Mouse (Mus musculus) kidney, embryonic 15.5 days (tissue): ENCODE measurements around the gene Glce. TPM values are rescaled to one million over a fixed set of nuclear protein-coding genes. Genes with fewer than 3 reads are reported as not detected.

Experiments used
- ATAC-seq: fragments of 200-750 bp; cut with Nextera tagmentation; replicated peaks from 2 replicates; pipeline ENCODE4 v1.8.0; 2017; ENCODE audit warnings: moderate TSS enrichment; ENCODE audit not compliant: low FRiP score
- H3K27ac ChIP-seq: fragments of 300-500 bp; sonication (generic); 2 replicates; pipeline ENCODE4 v1.5.1; 2015; ENCODE audit warnings: mild to moderate bottlenecking, inconsistent platforms
- H3K27me3 ChIP-seq: fragments of 300-500 bp; sonication (generic); 2 replicates; pipeline ENCODE4 v1.6.1; 2015; ENCODE audit warnings: inconsistent platforms
- H3K36me3 ChIP-seq: fragments of 300-500 bp; sonication (generic); 2 replicates; pipeline ENCODE4 v1.6.1; 2015; ENCODE audit warnings: inconsistent platforms
- H3K4me1 ChIP-seq: fragments of 300-500 bp; sonication (generic); 2 replicates; pipeline ENCODE4 v1.6.1; 2015; ENCODE audit warnings: inconsistent platforms
- H3K4me2 ChIP-seq: fragments of 300-500 bp; sonication (generic); 2 replicates; pipeline ENCODE4 v1.6.1; 2015; ENCODE audit warnings: moderate library complexity, mild to moderate bottlenecking, inconsistent platforms
- H3K4me3 ChIP-seq: fragments of 300-500 bp; sonication (generic); replicated peaks from 2 replicates; pipeline ENCODE4 v1.5.1; 2015; ENCODE audit warnings: mild to moderate bottlenecking, inconsistent platforms
- H3K9ac ChIP-seq: fragments of 300-500 bp; sonication (generic); 2 replicates; pipeline ENCODE4 v1.6.1; 2015; ENCODE audit warnings: mild to moderate bottlenecking, inconsistent platforms
- H3K9me3 ChIP-seq: fragments of 300-500 bp; sonication (generic); replicated peaks from 2 replicates; pipeline ENCODE4 v1.6.1; 2016; ENCODE audit warnings: inconsistent platforms
- WGBS: fragments of 180-500 bp; shearing (Covaris S2); methylation state at CpG from one replicate; pipeline ENCODE4 v1.1.7; 2015; ENCODE audit warnings: mixed read lengths; 5-methylcytosine and 5-hydroxymethylcytosine counted together
- polyA plus RNA-seq: library from polyadenylated mRNA; unstranded; fragments of >200 nt; fragmentation: Nextera tagmentation; extraction: Ambion mirVana; gene quantifications from 2 replicates; pipeline ENCODE4 v1.2.1, GENCODE M21; 2015

Glce gene
- polyA plus RNA-seq, 1 experiment from 2014 or later = 20.2 TPM

DNA sequence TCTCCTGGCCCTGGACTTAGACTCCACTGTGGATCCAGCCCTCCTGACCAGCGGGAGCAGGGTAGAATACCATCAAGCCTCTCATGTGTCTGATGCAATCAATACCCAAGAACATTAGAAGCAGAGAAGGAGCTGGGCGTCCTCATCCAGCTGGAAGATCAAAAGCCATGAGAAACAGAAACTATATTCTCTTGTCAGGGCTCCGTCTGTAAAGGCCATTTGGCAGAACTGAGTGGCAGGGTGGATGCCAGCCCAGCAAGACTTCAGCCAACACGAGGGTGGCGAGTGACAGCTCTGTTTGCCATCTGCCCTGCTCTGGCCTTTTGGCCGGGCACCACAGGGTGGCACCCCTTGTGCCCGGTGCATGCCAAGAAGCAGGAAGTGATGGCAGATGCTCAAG lies 30.8 kb upstream of the Glce start:
- WGBS = 64% methylated on average over 7 of the region's 7 CpGs
- no peak for ATAC-seq
- H3K9me3 ChIP-seq = no peaks in the 10 kb centered on the region
- no peaks in the 10 kb centered on the region for H3K36me3 ChIP-seq
- no peak overlapping the region for H3K27ac ChIP-seq
- H3K4me3 ChIP-seq = no peak overlapping the region
- no peaks in the 10 kb centered on the region for H3K27me3 ChIP-seq
- no peaks in the 10 kb centered on the region for H3K4me1 ChIP-seq
- H3K9ac ChIP-seq = no peak overlapping the region
- no peak overlapping the region for H3K4me2 ChIP-seq

DNA sequence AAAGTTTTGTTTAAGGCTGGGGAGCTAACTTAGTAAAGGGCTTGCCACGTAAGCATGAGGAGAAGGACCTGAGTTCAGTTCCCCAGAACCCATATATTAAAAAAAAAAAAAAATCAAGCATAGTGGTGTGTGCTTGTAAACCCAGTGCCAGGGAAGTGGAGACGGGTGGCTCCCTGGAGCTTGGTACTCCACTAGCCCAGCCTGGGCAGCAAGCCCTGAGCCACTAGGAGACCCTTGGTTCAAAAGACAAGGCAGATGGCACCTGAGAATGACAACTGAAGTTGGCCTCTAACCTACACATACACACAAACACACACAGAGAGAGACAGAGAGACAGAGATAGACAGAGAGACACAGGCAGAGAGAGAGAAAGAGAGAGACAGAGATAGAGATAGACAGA lies 30.1 kb upstream of the Glce start:
- Histone ChIP-seq H3K4me3 (no peak overlapping the region), H3K27me3 (no peaks in the 10 kb centered on the region), H3K4me1 (no peaks in the 10 kb centered on the region), H3K9ac (no peak overlapping the region), H3K4me2 (no peak overlapping the region), H3K27ac (no peak overlapping the region), H3K9me3 (no peaks in the 10 kb centered on the region), H3K36me3 (no peaks in the 10 kb centered on the region)
- 82% methylated on average over 2 of the region's 2 CpGs for WGBS
- no peak for ATAC-seq

DNA sequence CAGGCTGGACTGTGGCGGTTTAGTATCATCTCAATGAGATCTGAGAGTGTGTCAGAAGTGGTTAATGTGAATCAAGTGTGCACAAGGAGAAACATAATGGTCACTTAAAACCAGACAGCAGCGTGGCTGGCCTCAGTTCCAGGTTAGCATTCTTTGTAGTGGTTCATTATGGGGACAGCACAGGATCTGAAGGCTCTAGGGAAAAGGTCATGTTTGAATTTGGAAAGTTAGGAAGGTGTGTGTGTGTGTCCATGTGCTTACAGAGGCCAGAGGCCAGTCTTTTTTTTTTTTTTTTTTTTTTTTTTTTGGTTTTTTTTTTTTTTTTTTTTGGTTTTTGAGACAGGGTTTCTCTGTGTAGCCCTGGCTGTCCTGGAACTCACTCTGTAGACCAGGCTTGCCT lies 22.7 kb upstream of the Glce start:
- WGBS = 86% methylated on average over 2 of the region's 2 CpGs
- H3K4me1 ChIP-seq = 0 out of 2 replicates have a peak, but pooled peaks cover 5% of the 10 kb centered on the region
- no peak for ATAC-seq

DNA sequence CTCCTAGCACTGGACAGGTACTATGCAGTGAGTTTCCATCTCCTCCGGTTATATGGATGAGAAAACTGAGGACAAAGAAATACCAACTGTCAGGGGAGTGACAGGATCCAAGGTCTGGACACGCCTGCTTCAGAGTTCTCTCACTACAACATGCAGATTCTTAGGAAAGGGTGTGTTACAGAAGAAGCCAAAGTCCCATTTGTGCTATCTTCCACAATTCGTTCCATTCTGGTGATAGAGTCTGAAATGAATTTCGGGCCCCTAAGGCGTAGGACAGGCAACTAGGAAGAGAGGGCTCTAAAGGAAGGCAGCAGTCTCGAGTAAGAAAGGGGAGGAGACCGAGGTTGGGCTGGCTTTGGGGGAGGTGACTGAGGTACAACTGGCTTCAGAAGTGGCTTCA lies 21.0 kb upstream of the Glce start:
- Histone ChIP-seq H3K4me3 (no peak overlapping the region), H3K27ac (no peak overlapping the region), H3K4me2 (no peak overlapping the region), H3K9ac (no peak overlapping the region), H3K27me3 (peaks cover 2% of the 10 kb centered on the region), H3K36me3 (no peaks in the 10 kb centered on the region), H3K9me3 (no peaks in the 10 kb centered on the region), H3K4me1 (peaks cover 15% of the 10 kb centered on the region)
- ATAC-seq = no peak
- WGBS = 50% methylated on average over 7 of the region's 7 CpGs

More for the DNA sequence above, 22.7 kb upstream of the Glce start:
- Histone ChIP-seq H3K36me3 (no peaks in the 10 kb centered on the region), H3K4me3 (no peak overlapping the region), H3K27ac (no peak overlapping the region), H3K9me3 (no peaks in the 10 kb centered on the region), H3K4me2 (no peak overlapping the region), H3K27me3 (peaks cover 2% of the 10 kb centered on the region; the same call in 1 of the 2 replicates), H3K9ac (no peak overlapping the region)

DNA sequence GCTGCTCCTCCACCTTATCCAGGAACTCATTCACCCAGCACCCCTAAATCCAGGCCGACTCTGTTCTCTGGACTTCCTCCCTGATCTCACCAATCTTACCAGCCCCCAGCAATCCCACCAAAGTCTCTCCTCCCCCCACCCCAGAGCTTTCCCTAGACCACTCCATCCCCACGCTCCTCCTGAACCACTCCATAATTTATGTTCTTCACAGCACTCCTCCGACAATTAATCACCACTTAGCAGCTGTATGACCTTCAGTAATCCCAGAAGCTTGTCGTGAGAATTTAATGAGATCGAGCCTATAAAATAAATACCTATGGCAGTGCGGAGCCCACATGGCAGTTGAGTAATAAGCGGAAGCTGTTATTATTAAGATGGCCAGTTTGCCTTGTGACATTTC lies 16.6 kb upstream of the Glce start:
- no peak overlapping the region for H3K4me3 ChIP-seq
- ATAC-seq = no peak
- H3K36me3 ChIP-seq = no peaks in the 10 kb centered on the region
- H3K4me1 ChIP-seq = peaks cover 20% of the 10 kb centered on the region
- H3K9me3 ChIP-seq = no peaks in the 10 kb centered on the region
- no peak overlapping the region for H3K27ac ChIP-seq
- no peak overlapping the region for H3K9ac ChIP-seq
- 29% methylated on average over 7 of the region's 7 CpGs for WGBS
- H3K4me2 ChIP-seq = no peak overlapping the region
- H3K27me3 ChIP-seq = no peaks in the 10 kb centered on the region; the same call in none of the 2 replicates

DNA sequence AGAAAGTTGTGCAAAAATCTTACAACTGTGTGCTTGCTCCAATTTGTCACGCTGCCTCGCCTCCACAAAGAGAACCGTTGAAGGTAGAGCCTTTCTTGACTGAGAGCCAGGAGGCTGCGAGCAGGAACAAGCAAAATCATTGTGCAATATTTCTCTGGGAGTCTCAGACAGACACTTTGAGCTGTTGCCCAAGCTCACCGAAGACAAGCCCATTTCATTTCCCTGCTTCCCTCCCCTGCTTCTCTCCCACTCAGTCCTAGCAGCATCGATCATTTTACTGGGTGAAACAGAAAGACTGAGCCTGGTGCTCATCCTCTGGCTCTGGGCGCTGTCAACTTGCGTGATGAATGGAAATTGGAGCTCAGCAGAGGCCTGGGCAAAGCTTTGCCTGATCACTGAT lies 14.8 kb upstream of the Glce start:
- WGBS = 30% methylated on average over 8 of the region's 8 CpGs
- ATAC-seq = no peak
- H3K9me3 ChIP-seq = no peaks in the 10 kb centered on the region
- no peaks in the 10 kb centered on the region; the same call in none of the 2 replicates for H3K27me3 ChIP-seq
- H3K4me3 ChIP-seq = no peak overlapping the region
- H3K9ac ChIP-seq = no peak overlapping the region
- H3K27ac ChIP-seq = no peak overlapping the region
- no peak overlapping the region for H3K4me2 ChIP-seq
- no peaks in the 10 kb centered on the region for H3K36me3 ChIP-seq
- H3K4me1 ChIP-seq = peaks cover 15% of the 10 kb centered on the region

DNA sequence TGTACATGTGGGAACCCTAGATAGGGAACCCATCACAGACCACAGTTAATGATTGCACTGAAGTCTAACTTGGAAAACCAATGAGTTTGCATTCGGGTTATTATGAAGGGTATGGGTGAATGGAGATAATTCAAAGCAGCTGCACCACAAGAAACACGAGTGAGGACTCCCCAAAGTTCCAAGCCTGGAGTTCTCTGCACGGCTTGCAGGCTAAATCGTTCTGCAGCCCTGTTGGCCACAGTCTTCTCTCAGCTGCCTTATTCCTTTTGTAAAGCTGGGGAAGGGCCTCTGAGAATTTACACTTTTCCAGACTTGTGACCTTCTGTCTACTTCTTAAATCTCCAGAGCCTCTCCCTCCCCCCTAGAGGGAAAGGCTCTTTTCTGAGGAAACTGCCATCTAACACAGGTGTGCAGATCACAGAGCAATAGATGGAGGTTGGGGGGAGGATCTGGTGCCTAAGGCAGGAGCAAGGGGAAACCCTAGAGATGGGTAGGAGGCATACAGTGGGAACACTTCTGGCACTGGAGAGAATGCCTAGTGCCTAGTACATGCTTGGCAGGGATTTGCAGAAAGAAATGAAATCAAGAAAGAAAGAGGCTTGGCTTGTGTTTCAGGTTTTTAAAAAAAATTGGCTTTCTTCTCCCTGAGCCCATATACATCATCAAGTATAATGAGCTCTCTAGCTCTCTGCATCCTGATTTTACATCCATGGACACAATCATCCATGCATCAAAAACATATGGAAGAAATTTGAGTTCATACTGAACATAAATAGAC lies 9.7 kb upstream of the Glce start:
- Histone ChIP-seq H3K4me1 (peaks cover 3% of the 10 kb centered on the region; the same call in 1 of the 2 replicates), H3K4me3 (no peak overlapping the region), H3K27ac (no peak overlapping the region), H3K9ac (no peak overlapping the region), H3K27me3 (no peaks in the 10 kb centered on the region), H3K36me3 (no peaks in the 10 kb centered on the region), H3K4me2 (no peak overlapping the region), H3K9me3 (no peaks in the 10 kb centered on the region)
- no peak for ATAC-seq
- WGBS = 74% methylated on average over 4 of the region's 4 CpGs

DNA sequence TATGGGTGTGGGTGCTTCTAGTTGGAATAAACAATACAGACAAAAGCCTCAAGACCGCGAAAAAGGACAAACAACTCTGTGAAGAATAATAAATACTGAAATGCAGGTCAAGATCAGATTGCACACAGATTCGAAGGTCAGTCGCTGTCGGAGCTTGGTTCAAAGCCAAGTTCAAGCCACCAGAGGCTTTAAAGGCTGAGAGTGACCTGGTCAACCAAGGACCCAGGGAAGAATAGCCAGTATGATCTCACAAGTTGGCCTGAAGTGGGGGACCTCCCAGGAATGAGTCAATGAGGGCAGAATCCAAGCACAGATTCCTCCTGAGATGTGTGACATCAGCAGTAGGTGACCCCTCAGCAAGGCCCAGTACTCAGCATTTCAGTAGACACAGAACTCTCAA lies 8.3 kb upstream of the Glce start:
- Histone ChIP-seq H3K4me3 (no peak overlapping the region), H3K4me1 (0 out of 2 replicates have a peak, but pooled peaks cover 3% of the 10 kb centered on the region), H3K9ac (no peak overlapping the region), H3K36me3 (no peaks in the 10 kb centered on the region), H3K27me3 (no peaks in the 10 kb centered on the region), H3K27ac (no peak overlapping the region), H3K9me3 (no peaks in the 10 kb centered on the region), H3K4me2 (no peak overlapping the region)
- ATAC-seq = no peak
- WGBS = 84% methylated on average over 5 of the region's 5 CpGs

DNA sequence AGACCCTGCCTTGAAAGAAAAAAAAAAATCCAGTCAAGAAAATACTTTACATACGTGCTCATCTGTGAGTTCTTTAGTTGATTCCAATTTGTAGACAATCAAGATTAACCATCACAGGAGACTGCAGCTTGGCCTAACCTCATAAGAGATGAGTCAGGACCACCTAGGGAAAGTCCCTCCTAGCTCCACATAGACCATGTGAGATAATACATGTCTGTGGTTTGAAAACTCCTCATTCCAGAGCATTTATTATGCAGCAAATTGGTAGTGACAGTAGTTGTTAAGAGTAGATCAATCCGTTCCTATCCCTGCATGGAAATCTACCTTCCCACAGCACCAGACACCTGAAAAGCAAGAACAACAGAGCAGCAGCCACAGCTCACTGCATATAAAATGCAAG lies 5.6 kb upstream of the Glce start:
- Histone ChIP-seq H3K9ac (no peak overlapping the region), H3K4me2 (no peak overlapping the region), H3K36me3 (no peaks in the 10 kb centered on the region), H3K9me3 (no peaks in the 10 kb centered on the region), H3K4me3 (no peak overlapping the region), H3K27ac (no peak overlapping the region), H3K4me1 (peaks cover 7% of the 10 kb centered on the region; the same call in 1 of the 2 replicates), H3K27me3 (peaks cover 5% of the 10 kb centered on the region; the same call in 1 of the 2 replicates)
- 85% methylated on average over 2 of the region's 2 CpGs for WGBS
- ATAC-seq = no peak

DNA sequence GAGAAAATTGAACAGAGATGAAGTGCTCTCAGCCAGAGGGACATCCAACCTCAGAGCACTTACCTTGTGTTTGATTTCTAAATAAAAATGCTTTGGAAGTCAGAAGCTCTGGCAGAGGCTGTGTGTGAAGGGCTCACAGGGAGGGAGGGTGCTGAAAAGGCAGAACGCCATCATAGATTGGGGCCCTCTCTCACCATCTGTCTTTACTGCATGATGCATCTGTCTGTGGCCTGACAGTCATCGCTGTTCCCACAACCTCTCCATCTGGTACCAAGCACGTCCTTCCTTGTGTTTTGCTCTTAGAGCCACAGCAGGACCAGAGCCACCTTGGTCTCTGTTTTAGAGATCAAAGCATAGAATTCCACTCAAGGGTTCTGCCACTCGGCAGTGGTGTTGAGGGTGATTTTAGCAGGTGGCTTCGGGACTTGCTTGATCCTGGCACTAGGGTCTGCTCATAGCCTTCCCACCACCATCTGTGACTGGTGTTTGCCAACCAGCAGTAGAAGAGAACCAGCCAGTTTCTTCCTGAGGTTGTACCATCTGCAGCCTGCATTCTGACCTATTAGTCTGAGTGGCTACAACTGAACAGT lies 3.6 kb upstream of the Glce start:
- no peaks in the 10 kb centered on the region for H3K9me3 ChIP-seq
- no peak overlapping the region for H3K4me2 ChIP-seq
- 83% methylated on average over 5 of the region's 5 CpGs for WGBS
- H3K4me1 ChIP-seq = peaks cover 7% of the 10 kb centered on the region; the same call in 1 of the 2 replicates
- ATAC-seq = no peak
- no peak overlapping the region for H3K27ac ChIP-seq
- peaks cover 5% of the 10 kb centered on the region; the same call in 1 of the 2 replicates for H3K27me3 ChIP-seq
- no peak overlapping the region for H3K9ac ChIP-seq
- H3K36me3 ChIP-seq = no peaks in the 10 kb centered on the region
- no peak overlapping the region for H3K4me3 ChIP-seq

DNA sequence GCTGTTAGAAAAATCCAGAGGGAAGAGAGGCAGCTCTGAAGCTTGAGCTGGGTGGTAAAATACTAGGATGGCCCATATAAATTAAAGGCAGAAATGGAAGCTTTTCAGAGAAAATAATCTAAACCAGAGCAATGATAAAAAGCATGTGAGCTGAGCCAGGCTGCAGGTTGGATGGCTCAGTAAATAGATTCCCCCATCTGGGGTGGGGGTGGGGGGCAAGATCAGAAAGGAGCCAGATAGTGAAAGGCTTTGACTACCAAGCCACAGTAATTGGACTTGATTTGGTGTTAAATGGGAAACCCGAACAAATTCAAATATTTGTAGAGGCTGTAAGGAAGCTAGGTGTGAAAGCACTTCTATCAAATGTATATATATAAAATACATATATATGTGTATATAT lies 1.8 kb upstream of the Glce start:
- no peaks in the 10 kb centered on the region for H3K9me3 ChIP-seq
- peaks cover 4% of the 10 kb centered on the region; the same call in 1 of the 2 replicates for H3K4me1 ChIP-seq
- WGBS = 89% methylated on average over 1 of the region's 1 CpGs
- ATAC-seq = no peak
- no peak overlapping the region for H3K9ac ChIP-seq
- H3K4me2 ChIP-seq = no peak overlapping the region
- H3K4me3 ChIP-seq = no peak overlapping the region
- H3K27me3 ChIP-seq = peaks cover 5% of the 10 kb centered on the region; the same call in 1 of the 2 replicates
- no peaks in the 10 kb centered on the region for H3K36me3 ChIP-seq
- no peak overlapping the region for H3K27ac ChIP-seq

DNA sequence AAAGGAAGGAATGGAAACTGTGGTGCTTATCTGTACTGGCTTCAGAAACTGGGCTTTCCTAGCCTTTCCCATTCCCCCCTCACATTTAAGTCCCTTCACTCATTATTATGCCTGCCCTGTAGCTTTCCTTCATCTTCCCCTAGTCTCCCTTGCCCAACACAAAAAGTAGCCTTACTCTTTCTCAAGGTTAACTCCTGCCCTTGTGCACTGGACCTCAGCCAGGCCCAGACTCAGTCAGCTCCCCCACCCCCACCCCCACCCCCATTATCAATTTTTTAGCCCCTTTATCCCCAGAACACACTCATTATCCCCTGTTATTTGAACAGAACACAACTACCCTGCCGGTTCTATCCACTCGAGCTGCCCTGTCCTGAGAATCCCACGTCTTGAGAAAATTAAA lies 1.0 kb upstream of the Glce start:
- no peaks in the 10 kb centered on the region for H3K36me3 ChIP-seq
- H3K4me2 ChIP-seq = peak overlapping the region; percentile 95
- H3K27ac ChIP-seq = peak overlapping the region; percentile 81; the same call in 1 of the 2 replicates
- H3K9me3 ChIP-seq = no peaks in the 10 kb centered on the region
- no peak for ATAC-seq
- 63% methylated on average over 3 of the region's 3 CpGs for WGBS
- peaks cover 4% of the 10 kb centered on the region; the same call in 1 of the 2 replicates for H3K4me1 ChIP-seq
- H3K9ac ChIP-seq = peak overlapping the region; percentile 22
- H3K4me3 ChIP-seq = peak overlapping the region; percentile 94
- H3K27me3 ChIP-seq = peaks cover 5% of the 10 kb centered on the region; the same call in 1 of the 2 replicates
